Mouse (Mus musculus): ENCODE measurements around the gene Zfp950.
"Not testable (repeated sequence)": the region's sequence is repeated elsewhere in the genome, so short reads cannot be mapped to it uniquely, and the experiment has no call there.

The Zfp950 gene

GRCm38 (mm10) chr19:61140342-61141206, at the start of gene Zfp950:
Zfp950 (minus strand) TSS chr19:61140840.
- DNase-seq (ENCODE audit: low spot score in 2 of 2): peak; percentile 74 to 83

- DNase-seq (ENCODE audit: low spot score in 2 of 2): not testable (repeated sequence)
These were observed 43.0 kb upstream of the Zfp950 start, which contains the start of gene Gm6020 for GRCm38 (mm10) chr19:61183590-61183989. Gm6020 (plus strand) TSS chr19:61183890.

GRCm38 (mm10) chr19:61175756-61176324, 35.2 kb upstream of the Zfp950 start, which contains the start of gene Gm7102:
Gm7102 (minus strand) TSS chr19:61176309.
- DNase-seq (ENCODE audit: low spot score in 2 of 2): no peak

GRCm38 (mm10) chr19:61151701-61152420, 11.2 kb upstream of the Zfp950 start:
- DNase-seq (ENCODE audit: low spot score in 2 of 2): no peak

- DNase-seq (ENCODE audit: low spot score in 2 of 2): no peak
These were observed 10.7 kb upstream of the Zfp950 start for GRCm38 (mm10) chr19:61151372-61151700.

- DNase-seq (ENCODE audit: low spot score in 2 of 2): no peak
These were observed 659 bp upstream of the Zfp950 start for GRCm38 (mm10) chr19:61141299-61141698.

- no peak for DNase-seq (ENCODE audit: low spot score in 2 of 2)
These were observed 2.0 kb downstream of the Zfp950 start for GRCm38 (mm10) chr19:61138655-61139054.

GRCm38 (mm10) chr19:61131096-61131495, 9.5 kb downstream of the Zfp950 start:
- no peak for DNase-seq (ENCODE audit: low spot score in 2 of 2)

- no peak for DNase-seq (ENCODE audit: low spot score in 2 of 2)
These were observed 30.5 kb downstream of the Zfp950 start for GRCm38 (mm10) chr19:61110184-61110583.

GRCm38 (mm10) chr19:61097764-61098163, 42.9 kb downstream of the Zfp950 start:
- no peak for DNase-seq (ENCODE audit: low spot score in 2 of 2)

- DNase-seq (ENCODE audit: low spot score in 2 of 2): no peak
These were observed 43.9 kb downstream of the Zfp950 start for GRCm38 (mm10) chr19:61096776-61097175.

GRCm38 (mm10) chr19:61090541-61090940, 50.1 kb downstream of the Zfp950 start:
- DNase-seq (ENCODE audit: low spot score in 2 of 2): no peak

GRCm38 (mm10) chr19:61089001-61089400, 51.6 kb downstream of the Zfp950 start:
- no peak for DNase-seq (ENCODE audit: low spot score in 2 of 2)

- no peak for DNase-seq (ENCODE audit: low spot score in 2 of 2)
These were observed 52.9 kb downstream of the Zfp950 start for GRCm38 (mm10) chr19:61087781-61088180.

GRCm38 (mm10) chr19:61085217-61085616, 55.4 kb downstream of the Zfp950 start:
- DNase-seq (ENCODE audit: low spot score in 2 of 2): no peak

GRCm38 (mm10) chr19:61084149-61084940, 56.3 kb downstream of the Zfp950 start:
- peak; percentile 85 to 94 for DNase-seq (ENCODE audit: low spot score in 2 of 2)

GRCm38 (mm10) chr19:61083006-61083405, 57.6 kb downstream of the Zfp950 start:
- no peak for DNase-seq (ENCODE audit: low spot score in 2 of 2)

- no peak for DNase-seq (ENCODE audit: low spot score in 2 of 2)
These were observed 60.3 kb downstream of the Zfp950 start for GRCm38 (mm10) chr19:61080251-61080749.

- no peak for DNase-seq (ENCODE audit: low spot score in 2 of 2)
These were observed 62.0 kb downstream of the Zfp950 start for GRCm38 (mm10) chr19:61078622-61079021.

GRCm38 (mm10) chr19:61065011-61065410, 75.6 kb downstream of the Zfp950 start:
- DNase-seq (ENCODE audit: low spot score in 2 of 2): no peak

- no peak for DNase-seq (ENCODE audit: low spot score in 2 of 2)
These were observed 76.3 kb downstream of the Zfp950 start for GRCm38 (mm10) chr19:61064386-61064785.

Measured in frontal cortex, postnatal 14 days (tissue).